Mouse (Mus musculus): Measurements from ENCODE around the gene Golga5.
A peak's percentile ranks its signal among the peaks of the same experiment; 100 is the strongest.

The Golga5 gene

GRCm38 (mm10) chr12:102514751-102515150 is 45.8 kb downstream of the Golga5 start:
- no peak for DNase-seq

- DNase-seq, result no peak
Measured at GRCm38 (mm10) chr12:102516151-102516550, 47.2 kb downstream of the Golga5 start.

DNA sequence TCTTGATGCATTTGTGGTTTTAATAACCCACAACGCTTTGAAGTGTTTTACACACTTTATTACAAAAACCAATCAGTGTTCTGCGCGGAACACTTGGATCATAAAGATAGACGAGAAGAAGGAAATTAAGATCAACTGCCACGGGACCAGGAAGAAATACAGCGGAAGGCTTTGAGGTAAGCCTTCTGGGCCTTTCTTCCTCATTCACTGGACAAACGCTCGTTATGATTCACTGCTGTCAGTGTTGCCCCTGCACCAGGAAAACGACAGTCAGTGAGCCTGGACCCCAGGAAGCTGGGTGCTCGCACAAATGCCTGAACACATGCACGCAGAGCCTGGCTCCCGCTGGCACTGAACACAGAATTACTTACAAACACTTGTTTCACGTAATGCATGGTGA is 48.7 kb downstream of the Golga5 start:
- no peak for DNase-seq

DNA sequence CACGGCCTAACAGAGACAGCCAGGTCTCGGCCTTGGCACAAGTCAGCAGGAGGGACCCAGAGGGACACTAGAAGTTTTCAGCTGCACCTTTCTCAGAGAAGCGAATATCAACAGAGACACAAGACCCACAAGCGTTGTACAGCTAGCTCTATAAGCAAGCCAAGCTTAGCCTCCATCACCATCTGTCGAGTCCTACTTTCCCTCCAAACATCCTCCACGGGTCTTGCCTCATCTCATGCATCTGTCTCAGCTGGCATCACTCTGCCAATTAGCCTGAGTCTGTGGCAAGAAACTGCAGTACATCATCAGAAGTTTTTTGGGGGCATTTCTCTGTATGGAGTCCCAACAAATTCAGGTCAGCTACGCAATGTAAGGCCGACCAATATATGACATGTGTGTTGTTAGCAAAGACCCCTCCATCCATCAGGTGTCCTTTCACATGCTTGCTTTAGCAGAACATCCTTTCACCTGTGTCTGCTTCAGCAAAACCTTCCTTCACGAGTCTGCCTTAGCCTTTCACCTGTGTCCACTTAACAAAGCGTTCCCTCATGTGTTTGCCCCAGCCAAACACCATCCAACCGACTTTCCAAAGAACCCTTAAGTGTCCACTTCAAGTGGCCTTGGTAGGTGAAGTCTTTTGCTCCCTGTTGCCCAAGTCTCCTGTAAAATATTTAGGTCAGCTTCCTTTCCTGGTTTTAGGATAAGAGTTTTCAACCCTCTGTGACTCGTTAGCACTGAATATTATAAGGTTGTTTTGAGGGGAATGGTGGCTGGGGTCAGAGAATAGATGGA is 51.2 kb downstream of the Golga5 start:
- no peak for DNase-seq

DNA sequence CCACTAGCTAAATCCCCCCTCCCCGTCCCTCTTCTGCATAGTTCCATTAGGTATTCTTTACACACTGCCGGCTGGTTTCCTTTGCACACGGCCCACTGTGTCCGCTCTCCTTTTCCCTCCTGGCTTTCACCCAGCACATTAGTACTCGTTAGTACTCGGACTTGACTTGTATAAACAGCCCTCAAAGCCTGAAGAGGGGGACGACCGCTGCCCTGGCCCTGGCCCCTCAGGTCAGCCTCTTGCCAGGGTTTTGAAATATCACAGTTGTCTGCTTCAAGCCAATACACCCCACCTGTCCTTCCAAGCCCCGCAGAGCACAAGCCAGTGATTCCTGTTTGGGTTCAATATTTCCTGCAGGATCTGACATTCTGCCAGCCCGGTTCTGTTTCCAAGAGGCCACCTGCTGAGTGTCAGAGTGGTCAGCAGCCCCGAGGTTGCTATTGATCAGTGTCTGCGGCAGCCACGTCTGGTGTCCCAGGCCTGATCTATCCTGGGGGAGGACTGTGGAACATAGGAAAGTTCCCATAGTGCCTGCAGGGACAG is 52.9 kb downstream of the Golga5 start:
- DNase-seq, result peak in 1 of 2 experiments; percentile 24

DNA sequence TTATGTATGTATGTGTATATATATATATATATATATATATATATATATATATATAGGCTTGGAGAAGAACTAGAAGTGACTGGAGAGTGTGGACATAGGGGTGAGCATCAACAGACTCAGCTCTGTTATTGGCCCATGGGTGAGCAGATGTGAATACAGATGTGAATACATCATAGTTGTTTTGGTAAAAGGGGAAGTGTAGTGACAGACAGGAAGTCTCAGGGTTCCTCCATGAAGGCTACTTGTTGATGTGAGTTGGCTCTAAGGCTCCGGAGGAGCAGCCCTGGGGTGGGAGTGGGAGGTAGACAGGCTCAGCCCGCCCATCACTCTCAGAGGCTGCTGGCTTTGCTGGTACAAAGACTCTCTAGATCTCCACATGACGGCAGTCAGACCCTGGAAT is 55.3 kb downstream of the Golga5 start:
- DNase-seq, result no peak

DNA sequence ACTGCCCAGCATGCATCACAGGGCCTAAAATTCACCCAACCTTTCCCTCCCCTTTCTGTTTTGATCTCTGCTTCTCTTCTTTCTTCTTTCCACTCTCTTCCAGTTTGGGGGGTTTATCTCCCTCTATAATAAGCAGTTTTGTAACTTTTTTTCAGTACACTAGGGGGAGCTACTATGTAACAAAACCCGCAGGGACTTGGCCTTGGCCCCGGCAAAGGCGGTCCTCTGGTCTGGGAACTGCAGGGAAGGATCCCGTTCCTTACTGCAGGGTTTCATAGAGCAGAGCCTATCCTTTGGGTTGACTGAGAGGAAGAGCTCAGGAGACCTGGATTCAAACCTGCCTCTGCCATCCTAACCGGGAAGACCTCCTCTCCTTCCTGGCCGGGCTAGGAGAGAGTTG is 55.8 kb downstream of the Golga5 start:
- peak; percentile 38 to 62 for DNase-seq

GRCm38 (mm10) chr12:102527989-102528388 is 59.1 kb downstream of the Golga5 start:
- DNase-seq, result no peak

DNA sequence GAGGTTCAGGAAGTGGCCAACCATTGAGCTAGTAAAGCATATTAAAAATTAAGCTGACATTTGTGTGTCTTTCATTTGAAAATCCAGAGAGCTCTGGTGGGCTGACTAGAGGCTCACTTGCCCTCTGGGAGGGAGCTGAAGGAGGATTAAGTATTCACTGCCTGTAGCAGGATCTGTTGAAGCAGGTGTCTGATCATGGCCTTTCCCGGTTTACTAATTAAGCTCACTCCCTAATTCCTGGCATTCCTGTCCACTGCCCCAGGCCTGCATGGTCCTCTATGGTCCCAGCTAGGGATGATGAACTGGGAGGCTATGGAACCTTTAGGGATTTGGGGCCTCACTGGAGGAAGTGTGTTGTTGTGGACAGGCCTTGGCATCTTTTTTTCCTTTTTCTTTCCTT is 66.9 kb downstream of the Golga5 start:
- peak; percentile 29 to 55 for DNase-seq

- no peak for DNase-seq
Measured at GRCm38 (mm10) chr12:102540278-102540677, 71.3 kb downstream of the Golga5 start.

- no peak for DNase-seq
Measured at GRCm38 (mm10) chr12:102541168-102541567, 72.2 kb downstream of the Golga5 start.

GRCm38 (mm10) chr12:102545122-102545521 is 76.2 kb downstream of the Golga5 start:
- DNase-seq, result no peak
